Mouse (Mus musculus): Measurements from ENCODE around the gene Nudt14.

Nudt14 gene

GRCm38 (mm10) chr12:112915587-112915986, 26.3 kb downstream of the Nudt14 start:
- intact Hi-C loops (cut with DNase I): no loop called here

GRCm38 (mm10) chr12:112914527-112914926, 27.4 kb downstream of the Nudt14 start:
- intact Hi-C loops (cut with DNase I): no loop called here

- intact Hi-C loops (cut with DNase I): no loop called here
These were observed 28.8 kb downstream of the Nudt14 start for GRCm38 (mm10) chr12:112912951-112913745.

GRCm38 (mm10) chr12:112911701-112912100, 30.2 kb downstream of the Nudt14 start:
- intact Hi-C loops (cut with DNase I): no loop called here

- intact Hi-C loops (cut with DNase I): no loop called here
These were observed 32.9 kb downstream of the Nudt14 start for GRCm38 (mm10) chr12:112908991-112909390.

- intact Hi-C loops (cut with DNase I): no loop called here
These were observed 36.9 kb downstream of the Nudt14 start for GRCm38 (mm10) chr12:112905001-112905400.

- intact Hi-C loops (cut with DNase I): no loop called here
These were observed 38.0 kb downstream of the Nudt14 start for GRCm38 (mm10) chr12:112903941-112904340.

GRCm38 (mm10) chr12:112900641-112901040, 41.3 kb downstream of the Nudt14 start:
- intact Hi-C loops (cut with DNase I): no loop called here

- intact Hi-C loops (cut with DNase I): no loop called here
These were observed 43.0 kb downstream of the Nudt14 start for GRCm38 (mm10) chr12:112898960-112899359.

GRCm38 (mm10) chr12:112898351-112898750, 43.6 kb downstream of the Nudt14 start:
- intact Hi-C loops (cut with DNase I): no loop called here

GRCm38 (mm10) chr12:112897522-112898212, 44.3 kb downstream of the Nudt14 start:
- intact Hi-C loops (cut with DNase I): no loop called here

- intact Hi-C loops (cut with DNase I): no loop called here
These were observed 47.0 kb downstream of the Nudt14 start for GRCm38 (mm10) chr12:112894969-112895368.

- intact Hi-C loops (cut with DNase I): no loop called here
These were observed 47.5 kb downstream of the Nudt14 start for GRCm38 (mm10) chr12:112894303-112894884.

GRCm38 (mm10) chr12:112885465-112885864, 56.5 kb downstream of the Nudt14 start:
- intact Hi-C loops (cut with DNase I): no loop called here

Small RNA genes lying within 50 kb of the gene (microRNA-seq; reads per million reads assigned to microRNA genes)
- gene Mir6941: 0 to 0.11 reads per million in 2 experiments

All from adrenal gland (tissue).